Mouse (Mus musculus) naive thymus-derived CD4-positive, alpha-beta T cell, adult 2 months (primary cell): ENCODE measurements around the gene Sema6d.

Source experiments
- DNase-seq: peaks from one replicate; pipeline ENCODE4 v3.0.0-alpha.2; 2011; ENCODE audit warnings: low read depth

Sema6d gene

DNA sequence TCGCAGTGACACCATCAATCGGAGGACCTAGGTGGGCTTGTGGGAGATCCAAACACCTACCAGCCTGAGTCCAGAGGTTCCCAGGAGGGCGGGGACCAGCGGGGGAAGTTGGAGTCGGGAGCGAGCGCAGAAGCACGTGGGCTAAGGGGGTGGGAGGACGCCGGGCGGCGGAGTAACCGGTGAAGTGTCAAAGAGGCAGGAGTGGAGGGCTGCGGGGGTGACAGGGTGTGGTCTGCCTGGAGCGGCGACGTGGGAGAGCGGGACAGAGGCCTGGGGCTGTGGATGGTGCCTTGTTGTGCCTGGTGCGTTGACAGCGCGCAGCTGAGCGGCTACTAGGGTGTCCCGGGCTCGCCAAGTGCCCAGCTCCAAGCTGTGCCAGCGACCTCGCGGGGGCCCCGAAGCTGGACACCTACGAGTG lies at the start of gene Sema6d:
TSS of gene Sema6d (plus strand) at position 157 of the 418 bp plus-strand sequence.
- no peak for DNase-seq

DNA sequence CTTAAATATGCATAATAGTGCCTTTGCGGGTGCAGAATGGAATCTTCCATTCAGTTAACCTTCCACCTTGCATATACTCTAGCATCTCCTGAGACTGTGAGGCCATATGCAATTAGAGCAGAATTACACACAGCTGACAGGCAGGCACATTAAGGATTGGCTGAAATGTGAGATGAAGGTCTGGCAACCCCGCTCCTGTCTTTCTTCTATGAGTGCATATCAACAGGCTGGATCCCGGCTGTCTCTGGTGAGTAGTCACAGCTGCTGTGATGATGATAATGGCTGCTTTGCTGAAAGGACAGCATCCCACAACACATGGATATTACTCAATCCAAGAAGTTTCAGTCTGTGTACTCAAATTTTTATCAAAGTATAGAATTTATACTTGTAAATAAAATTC lies 29.9 kb upstream of the Sema6d start:
- no peak for DNase-seq

DNA sequence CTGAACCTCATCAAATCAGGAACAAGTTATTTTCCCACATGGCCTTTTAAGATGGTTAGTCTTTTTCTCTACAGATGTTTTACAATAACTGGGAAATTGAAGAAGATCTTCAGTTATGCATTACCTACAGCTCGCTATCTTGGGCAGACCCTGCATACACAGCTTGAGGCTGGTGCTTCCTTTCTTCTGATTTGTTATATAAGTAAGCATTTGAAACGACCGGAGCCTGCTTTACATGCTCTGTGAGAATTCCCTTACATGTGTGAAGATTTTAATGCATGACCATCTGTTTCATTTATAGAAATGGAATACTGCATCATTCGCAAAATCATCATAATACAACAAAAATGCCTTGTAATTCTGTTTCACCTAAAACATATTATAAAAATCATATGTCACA lies 21.4 kb upstream of the Sema6d start:
- no peak for DNase-seq

DNA sequence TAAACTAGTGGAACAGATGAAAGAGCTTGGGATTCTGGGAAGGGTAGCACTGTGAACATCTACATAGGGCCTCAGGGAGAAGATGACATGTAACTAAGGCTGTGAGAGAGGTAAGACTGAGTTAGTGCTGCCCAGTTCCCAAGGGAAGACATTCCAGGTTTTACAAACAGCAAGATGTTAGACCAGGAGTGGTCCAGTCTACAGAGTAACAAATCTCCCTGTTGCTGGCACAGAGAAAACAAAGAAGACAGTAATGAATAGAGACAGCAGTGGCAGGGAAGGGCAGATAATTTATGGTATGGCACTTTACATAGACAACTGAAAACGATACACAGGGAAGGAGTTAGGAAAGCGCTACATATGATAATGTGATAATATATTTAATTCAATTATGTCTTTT lies 19.1 kb upstream of the Sema6d start:
- no peak for DNase-seq

DNA sequence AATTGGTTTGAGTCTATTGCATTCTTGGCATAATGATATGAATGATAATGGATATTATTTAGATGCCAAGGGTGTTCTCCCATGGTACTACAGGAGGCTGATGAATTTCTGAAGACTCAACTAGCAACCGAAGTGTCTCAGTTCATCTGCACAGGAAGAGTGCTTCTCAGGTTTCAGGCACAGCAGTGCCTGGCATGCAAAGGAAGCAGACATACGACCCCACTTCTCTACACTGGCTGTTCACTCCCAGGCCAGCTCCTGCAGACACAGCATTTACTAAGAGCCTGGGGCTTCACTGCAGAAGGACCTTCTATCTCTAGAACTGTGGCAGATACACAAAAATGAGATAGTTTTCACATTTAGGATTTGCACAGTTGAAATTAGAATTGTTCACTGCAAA lies 18.4 kb upstream of the Sema6d start:
- no peak for DNase-seq

DNA sequence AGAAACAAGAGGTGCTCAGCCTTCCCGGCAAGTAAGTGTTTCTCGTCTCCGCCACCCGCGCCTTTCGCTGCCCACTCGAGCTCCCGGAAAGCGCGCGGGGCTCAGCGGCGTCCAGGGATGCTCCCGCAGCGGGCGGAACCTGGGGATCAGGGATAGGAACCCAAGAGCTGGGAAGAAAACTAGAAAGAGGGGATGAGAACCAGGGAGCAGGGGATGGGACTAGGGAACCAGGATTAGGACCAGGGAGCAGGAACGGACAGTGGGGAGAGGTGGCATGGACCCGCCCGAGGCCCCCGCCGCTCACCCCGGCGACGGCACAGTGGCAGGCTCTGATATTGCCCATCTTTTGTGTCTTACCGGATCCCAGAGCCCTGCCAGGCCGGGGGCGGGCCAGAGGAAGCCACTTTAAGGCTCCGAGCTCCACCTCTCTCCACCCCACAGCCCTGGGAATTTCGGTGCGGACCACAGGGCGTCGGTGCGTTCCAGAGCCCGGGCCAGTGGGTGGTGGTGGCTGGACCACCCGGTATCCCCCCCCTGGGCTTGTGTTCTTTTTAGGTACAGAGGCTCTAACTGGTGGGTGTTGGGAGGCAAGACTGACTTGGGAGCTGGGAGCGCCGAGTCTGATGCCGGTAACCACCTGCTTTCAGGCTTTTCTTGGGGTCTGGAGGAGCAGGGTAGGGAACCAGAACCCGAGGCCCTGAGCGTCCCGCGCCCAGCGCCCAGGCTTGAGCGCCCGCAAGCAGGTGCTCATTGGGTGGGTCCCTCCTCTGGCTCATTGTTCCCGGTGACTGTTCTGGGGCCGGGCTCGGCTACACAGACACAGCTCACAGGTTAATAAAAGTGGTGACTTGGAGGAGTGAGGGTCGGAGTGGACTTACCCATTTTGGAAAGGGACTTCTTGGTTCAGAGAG lies 717 bp downstream of the Sema6d start:
- no peak for DNase-seq

DNA sequence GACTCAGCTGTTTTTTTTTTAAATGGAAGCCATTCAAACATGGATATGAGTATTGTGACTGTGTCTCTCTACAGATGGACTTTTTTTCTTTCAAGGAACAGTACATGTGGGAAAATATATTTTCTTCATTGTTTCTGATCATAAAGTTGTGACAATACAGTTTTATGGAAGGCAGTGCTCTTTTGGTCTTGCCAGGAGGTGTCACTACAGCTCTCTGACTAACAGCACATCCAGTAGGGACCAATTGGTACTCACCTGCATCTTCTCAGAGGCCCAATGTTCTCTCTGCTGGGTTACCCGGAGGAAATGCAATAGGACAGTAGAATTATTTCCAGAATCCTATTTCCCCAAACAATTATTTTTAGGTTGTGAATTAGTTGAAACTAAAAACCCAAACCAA lies 9.9 kb downstream of the Sema6d start:
- DNase-seq: no peak

DNA sequence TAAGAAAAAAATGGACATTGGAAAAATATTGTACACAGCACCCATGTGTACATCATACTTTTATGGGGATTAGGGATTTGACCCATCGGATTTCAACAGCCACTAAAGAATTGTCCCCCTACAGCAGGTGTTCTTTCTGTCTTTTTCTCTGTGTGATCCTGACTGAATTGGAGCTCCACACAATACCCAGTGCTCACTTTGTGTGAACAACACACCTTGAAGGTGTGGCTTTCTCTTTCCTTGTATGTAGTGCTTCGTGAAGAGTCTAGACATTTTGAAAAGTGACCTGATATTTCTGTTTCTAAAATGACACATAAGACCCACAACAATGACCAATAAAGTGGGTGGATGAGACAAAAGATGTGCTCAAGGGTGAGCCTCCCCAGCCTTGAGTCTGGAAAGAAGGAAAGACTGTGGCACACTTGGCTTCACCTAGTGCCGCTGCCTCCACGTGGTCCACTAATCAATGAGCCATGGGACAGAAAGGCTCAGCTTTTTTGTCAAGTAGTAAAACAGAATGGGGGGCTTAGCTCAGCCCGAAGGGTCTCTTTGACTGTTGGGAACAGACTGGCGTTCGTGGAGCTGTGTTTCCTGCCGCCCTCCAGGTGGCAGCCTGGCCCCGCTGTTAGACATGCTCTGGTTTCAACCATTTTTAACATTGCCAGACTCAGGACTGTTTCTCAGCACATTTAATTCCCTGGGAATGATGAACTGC lies 10.9 kb downstream of the Sema6d start:
- no peak for DNase-seq

DNA sequence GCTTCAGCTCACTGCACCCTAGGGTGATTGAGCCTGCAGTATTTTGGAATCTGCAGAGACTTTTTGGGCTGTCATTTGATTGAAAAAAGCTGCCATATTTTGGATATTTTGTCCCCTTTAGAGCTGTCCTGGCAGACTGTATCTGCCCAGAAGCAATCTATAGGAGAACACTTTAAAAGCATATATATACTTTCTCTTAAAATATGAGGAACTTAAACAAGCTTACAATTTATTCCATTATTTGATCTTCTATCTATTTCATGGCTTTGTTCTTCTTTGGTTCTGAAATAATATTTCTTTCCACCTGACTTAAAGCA lies 11.4 kb downstream of the Sema6d start:
- DNase-seq: no peak

DNA sequence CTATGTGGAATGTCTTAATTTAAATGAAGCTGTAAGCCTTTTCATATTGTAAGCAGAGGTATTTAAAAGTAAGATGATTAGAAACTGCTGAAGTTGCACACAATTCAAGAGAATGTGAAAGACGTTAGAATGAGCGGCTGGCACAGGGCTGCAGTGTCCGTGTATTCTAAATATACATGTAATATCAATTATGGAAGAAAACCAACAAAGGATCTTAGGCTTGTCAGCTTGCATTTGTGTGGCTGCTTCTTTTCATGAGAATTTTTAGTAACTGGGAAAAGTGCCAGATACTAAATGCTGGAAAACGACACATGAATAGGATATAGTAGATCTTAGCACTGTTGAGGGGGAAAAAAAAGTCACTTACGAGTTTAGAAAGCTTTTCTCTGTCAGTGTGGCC lies 11.8 kb downstream of the Sema6d start:
- DNase-seq: no peak

DNA sequence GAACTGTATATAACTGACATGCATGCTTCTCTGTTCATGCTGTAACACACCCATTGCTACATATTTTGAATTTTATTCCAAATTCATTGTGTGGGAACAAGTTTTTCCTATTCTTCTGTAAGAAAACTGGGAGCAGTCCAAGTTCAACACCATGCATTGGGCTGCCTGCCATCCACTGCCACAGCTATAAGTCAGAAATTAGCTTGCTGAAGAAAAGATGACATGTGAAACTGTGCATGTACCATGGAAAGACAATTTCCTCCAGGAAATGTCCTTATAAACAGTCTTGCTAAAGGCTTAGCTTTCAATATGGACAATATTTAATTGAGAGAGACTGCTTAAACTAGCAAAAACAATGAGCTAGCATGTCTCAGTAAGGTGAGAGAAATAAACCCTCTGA lies 13.5 kb downstream of the Sema6d start:
- DNase-seq: no peak

DNA sequence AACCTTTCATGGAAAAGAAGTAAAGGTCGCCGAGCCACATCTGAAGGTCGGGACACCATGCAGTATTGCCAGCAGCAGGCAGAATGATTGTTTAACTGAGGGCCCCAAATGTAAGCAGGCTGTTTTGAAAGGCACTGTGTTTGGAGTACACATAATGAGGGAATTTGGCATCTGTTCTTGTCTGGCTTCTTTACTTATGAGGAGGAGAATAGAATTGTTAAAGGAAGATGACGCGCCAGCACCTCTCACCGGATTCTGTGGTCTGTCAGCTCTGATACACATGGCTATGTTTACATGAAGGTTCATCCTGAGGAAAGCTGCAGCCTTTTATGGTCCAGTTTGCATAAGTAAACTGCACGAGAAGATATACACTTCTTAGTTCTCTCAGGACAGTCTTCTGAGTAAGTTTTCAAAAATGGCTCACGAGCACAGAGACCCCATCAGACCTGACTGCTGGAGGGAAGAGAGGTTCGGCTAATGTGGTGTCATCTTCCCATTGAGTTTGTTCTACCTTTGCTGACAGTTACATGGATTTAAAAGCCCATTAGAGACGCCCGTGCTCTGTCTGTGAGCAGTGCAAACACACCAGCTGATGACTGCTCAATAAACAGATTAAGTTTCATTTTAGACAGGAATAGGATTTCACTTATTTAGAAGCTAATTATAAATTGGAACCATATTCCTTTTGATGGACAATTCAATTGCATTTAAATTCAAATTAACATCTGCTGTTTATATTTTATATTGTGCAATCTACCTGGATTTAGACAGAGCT lies 28.9 kb downstream of the Sema6d start:
- no peak for DNase-seq

DNA sequence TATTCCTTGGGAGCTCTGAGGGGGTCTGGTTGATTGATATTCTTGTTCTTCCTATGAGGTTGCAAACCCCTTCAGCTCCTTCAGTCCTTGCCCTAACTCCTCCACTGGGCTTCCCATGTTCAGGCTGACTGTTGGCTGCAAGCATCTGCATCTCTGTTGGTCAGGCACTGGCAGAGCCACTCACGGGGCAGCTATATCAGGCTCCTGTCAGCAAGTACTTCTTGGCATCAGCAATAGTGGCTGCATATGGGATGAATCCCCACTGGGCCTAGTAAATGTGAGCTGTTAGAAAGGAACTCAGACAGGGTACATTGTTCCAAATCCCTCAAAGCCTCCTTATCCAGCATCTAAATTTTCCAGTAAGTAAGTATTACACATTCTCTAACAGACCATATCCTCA lies 30.6 kb downstream of the Sema6d start:
- DNase-seq: no peak

DNA sequence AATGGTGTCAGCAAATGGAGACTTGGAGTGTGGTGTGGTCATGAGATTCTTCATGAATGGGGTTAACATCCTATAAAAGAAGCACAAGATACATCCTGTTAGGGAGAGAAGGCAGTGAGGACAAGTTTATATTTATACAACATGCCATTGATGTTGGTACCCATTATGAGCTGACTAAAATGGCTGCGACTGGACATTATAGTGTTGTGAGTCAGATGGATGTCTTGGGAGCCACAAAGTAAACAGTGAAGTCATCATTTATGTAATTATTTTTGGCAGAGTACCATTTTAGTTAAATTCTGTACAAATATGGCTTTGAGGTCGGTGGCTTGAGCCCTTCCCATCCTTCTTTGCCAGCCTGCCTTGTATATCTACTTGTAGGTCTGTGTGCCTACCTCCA lies 31.8 kb downstream of the Sema6d start:
- no peak for DNase-seq

DNA sequence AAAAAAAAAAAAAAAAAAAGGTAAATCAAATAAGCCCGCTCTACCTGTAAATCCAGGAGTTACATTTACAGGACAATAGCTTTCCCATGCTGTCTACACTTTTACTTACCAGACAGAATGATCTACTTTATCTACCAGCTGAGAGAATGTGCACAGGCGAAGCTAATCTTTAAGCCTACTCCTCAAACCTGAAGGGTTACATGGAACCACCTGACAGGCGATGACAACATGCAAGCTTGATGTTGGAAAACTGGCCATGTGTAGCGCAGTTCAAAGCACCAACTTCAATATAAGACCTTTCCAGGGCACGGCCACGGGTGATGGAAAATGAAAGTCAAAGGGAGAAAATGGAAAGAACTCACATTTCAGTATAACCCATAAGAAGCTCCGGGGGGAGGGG lies 35.7 kb downstream of the Sema6d start:
- DNase-seq: no peak

DNA sequence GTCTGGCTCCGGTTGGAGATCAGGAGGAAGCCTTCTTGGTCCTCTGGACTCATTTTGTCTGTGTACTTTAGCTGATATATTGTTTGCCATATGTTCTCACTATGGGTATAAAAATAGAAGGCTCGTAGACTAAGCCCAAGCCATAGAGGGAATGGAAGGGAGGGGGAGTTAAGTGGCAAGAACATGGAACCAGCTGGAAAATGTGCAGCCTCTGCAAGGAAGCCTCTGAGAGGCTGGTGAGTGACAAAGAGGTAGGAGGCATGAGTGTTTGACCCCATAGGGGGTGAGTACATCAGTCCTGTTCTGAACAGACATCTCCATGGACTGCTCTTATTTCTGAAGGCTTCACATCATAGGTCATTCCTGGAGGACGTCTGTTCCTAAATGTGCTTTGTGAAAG lies 37.1 kb downstream of the Sema6d start:
- DNase-seq: no peak

DNA sequence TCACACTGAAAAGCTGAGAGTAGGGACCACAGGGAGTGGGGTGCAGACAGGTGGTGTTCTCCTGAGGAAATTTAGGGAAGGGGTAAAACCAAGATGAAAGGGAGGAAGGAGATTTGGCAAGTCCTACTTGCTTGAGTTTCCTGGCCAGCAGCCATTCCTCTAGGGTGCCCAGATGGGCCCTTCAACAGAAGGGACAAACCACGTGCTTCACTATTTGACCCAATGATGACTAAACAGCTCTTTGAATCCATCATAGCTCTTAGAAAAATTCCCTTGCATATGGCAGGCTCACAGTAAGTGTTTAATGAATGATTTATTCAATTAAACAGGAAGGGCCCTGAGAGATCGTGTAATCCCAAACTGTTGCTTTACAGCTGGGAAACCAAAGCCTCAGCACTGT lies 41.1 kb downstream of the Sema6d start:
- no peak for DNase-seq

DNA sequence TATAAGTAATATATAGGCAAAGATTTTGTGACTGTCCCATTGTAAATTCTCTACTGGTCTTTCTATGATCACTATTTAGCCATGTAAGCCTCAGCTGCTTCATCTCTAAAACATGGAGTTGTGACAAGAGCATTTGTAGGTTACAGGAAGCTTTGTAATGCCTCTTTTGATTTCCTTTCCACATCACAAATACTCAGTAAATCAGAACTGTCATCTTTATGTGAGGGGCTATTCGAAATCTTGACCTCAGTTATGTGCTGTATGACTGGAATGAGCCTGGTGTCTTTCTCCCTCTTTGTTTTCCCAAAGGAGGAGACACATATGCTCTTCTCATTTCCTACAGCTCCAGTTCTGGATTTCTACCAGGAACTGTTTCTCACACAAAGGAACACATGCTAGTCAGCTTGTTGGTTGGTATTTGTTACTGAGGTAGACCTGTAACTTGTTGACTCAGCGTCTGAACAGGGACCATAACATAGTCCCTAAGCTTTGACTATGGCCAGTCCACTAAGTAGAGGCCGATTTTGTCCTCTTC lies 51.8 kb downstream of the Sema6d start:
- no peak for DNase-seq

DNA sequence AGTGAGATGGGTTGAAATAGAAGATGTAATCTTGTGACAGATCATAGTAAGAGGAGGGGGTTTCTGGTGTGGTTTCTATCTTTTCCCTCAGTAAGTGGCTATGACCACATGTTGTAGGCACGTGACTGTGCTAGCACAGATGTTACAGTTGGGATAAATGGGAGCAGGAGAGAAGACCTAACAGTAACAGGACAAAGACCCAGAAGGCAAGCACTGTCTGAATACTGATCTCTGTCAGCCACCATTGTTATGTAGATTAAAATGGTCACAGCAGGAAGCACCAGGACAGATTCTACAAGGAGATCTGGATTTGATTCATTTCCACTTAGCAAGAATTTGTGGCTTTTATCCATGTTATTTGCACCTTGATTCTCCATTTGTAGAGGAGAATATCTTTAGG lies 55.8 kb downstream of the Sema6d start:
- no peak for DNase-seq

DNA sequence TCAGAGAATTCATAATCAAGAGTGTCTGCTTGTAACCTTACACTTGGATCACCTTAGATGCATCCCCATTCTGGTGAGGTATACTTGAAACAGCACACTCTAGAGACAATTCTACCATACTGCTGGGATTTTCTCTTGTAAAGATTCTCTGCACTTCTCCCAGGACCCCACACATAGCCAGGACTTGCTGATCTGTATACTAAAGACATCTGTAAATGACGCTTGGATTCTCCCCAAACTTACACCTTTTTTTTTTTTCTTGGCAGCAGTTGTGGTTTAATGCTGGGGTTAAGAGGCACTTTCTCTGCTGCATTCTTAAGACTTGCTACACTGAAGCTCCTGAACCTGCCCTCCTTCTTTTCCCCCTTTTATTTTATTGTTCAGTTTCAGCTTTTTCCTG lies 68.4 kb downstream of the Sema6d start:
- DNase-seq: no peak

DNA sequence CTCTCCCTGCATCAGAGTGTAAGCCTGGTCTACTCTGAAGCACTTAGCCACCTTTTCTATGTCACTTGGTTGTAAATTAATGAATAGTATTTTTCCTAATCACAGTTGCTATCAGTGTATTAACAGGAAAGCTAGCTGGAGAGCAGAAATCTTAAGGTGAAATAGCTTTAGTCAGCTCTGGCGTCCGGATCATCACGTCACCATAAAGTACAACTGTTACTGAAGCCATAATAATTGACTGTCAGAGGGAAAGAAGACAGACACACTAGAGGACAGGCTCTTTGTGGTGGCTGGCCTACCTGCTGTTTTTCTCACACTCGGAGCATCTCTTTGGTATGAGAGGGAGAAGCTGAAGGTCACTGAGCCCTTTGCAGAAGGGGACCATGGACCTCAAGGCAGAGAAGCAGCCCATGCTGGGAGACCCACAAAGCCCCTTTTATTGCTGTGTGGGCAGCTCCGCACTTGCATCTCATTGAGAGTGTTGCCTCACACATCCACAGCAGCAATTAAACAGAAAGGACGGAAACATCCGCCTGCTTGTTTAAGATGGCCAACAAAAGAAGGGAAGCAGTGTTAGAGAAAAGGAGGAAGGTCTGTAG lies 72.3 kb downstream of the Sema6d start:
- DNase-seq: no peak

DNA sequence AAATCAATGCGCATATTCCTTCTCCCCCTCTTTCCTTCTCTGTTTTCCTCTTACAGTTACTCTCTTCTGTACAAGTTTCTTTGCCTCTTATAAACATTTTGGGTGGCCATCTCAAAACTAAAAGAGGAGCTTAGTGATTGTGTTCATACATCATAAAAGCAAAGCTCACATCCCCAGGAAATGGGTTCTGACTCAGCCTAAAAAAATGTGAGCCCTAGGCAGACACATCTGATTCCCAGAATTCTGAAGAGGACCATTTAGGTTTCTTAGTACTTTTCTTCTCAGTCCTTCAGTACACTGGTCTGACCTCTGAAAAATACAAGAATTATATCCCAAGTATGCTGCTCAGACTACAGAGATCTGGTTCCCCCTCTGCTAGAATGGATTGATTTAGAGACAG lies 78.6 kb downstream of the Sema6d start:
- no peak for DNase-seq
